Mouse (Mus musculus) T-helper 1 cell (primary cell): ENCODE measurements at regions not wholly inside any gene's neighbourhood (a gene's known extent, or its start where the extent isn't known, plus 50 kb on each side); places are given as distances from the start of the nearest gene placed in this dataset.

Source experiments
- in situ Hi-C: fragments of 300-600 bp; cut with MboI, MseI; formaldehyde crosslinking; loops from one replicate; pipeline ENCODE4 v1.15.1; 2025; ENCODE audit warnings: high pct_unique_total_duplicates

DNA sequence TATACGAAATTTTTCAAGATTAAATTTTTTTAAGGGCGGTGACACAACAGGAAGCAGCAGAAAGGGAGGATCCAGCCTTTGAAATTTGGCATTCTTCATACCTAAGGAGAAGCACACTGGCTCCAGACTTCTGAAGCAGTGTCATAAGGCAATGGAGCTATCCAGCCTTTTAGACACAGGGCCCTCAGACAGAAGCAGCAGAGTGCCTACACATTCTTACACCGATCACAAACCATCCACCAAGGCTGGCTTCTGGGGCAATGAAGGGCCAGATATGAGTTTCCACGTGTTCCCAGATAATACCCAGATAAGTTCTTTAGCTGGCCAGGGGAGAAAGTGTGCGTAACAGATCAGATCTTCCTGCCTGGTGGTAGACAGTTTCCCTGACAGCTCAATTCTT lies 205.5 kb upstream of the Hes1 start:
- in situ Hi-C loops: no loop called here

DNA sequence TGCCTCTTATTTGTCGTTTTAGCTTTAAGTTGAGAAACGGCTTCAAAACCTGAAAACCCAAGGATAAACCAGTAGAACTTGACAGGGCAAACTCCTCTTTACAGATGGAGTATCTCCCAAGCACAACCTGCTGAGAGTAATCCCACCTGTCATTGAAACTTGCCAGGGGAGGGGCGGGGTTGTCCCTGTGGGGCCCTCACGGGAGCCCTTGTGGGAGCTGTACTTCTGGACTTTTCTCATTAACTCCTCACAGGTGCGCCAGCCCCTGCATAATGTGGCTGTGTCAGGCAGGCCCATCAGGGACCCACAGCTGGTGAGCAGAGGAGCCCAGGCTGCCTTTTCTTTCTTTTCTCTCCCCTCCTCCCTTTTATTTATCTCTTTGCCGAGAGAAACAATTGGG lies 203.9 kb upstream of the Hes1 start:
- in situ Hi-C loops: no loop called here

DNA sequence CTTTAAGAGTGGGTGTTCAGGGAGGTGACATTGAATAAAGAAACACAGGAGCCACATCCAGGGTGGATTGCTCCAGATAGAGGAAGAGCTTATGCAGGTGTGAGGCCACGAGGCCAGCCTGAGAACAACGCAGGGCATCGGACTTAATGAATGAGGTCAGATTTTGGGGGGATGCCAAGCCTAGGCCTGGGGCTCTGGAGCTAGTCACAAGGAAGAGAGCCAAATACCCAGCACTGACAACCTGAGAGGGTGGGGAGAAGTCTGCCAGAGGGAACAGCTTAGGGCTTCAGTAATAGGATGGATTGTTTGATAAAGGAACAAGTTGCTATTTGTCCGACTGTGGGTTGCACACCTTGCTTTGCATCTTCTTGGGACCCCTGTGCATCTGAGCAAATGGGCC lies 203.1 kb upstream of the Hes1 start:
- in situ Hi-C loops: no loop called here

DNA sequence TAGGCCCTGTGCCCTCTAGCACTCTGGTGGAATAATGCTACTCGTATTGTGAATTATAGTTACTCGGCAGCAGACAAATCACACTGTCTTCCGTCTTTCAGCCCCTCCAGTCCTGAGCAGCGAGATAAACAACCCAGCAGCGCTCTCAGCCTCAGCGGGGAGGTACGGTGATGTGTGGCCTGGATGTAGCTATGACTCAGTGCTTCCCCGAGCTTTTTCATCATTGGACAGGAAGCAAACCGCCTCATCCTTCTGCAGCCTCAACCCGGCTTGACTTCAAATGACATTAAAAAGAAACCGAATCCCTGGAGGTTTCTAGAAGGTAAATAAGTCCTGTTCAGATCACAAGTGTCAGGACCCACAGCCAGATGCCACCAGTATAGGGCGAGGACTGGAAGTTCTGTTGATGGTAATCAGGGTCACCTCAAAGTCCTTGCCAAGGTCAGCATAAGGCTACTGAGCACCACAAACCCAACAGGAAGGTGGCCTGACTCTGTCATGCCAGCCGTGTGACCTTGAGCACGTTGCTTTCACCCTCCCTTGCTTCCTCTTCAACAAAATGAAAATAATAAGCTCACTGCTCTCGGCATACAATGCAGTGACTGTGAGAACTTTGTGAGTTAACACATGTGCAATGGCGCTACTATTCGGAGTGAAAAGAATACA lies 199.0 kb upstream of the Hes1 start:
- in situ Hi-C loops: no loop called here

DNA sequence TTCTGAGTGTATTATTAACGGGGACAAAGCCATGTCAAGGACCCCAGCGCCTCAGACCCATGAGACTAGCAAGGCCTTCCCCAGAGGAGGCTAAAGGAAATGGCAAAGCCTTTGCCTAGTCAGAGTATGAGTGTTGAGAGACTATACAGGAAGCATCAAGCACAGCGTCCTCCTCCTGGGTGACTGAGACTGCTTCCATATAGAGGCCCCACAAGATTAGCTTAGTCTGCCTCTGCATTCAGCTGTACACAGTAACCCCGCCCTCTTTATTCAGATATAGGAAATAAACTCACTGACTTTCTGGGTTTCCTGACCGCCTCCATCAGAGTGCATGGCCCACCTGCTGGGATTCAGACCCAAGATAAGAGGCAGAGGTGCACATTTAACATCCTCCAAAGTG lies 192.8 kb upstream of the Hes1 start:
- in situ Hi-C loops: no loop called here

DNA sequence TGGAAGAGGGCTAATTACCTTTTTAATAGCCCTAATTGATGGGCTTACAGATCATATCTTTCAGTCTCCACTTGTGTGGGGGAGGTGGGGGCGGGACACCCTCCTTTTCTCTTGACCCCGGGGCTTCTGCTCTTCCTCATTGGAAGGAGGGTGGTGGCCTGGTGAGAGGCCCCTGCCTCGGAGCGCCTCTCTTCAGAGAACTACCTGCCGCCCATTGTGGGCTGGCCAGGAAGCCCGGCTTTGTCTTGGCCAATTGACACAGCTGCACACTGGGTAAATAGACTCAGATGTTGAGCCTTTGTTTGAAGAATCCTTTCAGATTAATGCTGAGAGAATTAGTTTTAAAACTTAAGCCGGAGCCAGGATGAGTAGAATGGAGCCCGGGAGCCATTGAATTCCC lies 188.0 kb upstream of the Hes1 start:
- in situ Hi-C loops: loop anchor here (25.0 kb wide), 1 partner anchor 939 kb away; the partner anchor contains the start of gene Mb21d2

DNA sequence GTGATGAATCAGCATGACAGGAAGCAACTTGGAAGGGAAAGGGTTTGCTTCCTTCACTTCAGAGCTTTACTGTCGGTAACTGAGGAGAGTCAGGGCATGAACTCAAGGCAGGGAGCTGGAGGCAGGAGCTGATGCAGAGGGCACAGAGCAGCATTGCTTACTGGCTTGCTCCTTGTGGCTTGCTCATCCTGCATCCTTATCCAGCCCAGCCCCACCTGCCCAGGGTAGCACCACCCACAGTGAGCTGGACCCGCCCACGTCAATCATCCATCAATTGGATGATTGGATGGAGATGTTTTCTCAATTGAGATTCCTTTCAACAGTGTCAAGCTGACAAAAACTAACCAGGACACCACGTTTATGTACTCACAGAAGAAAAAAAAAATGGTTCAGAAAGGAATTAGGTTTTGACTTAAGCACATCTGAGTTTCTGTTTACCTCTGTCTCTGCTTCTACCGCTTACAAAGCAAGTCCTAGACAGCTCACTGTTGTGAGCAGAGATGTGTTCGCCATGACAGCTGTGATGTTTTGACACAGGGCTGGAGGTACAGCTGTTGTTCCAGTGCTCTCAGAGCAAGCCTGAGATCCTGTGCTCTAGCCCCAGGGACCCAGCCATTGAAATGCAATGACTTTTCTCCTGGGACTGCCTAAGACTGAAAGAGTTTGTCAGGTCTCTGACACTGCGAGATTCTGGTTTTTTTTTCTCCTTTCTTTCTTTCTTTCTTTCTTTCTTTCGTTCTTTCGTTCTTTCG lies 186.6 kb upstream of the Hes1 start:
- in situ Hi-C loops: loop anchor here (25.0 kb wide), 1 partner anchor 940 kb away; the partner anchor contains the start of gene Mb21d2

DNA sequence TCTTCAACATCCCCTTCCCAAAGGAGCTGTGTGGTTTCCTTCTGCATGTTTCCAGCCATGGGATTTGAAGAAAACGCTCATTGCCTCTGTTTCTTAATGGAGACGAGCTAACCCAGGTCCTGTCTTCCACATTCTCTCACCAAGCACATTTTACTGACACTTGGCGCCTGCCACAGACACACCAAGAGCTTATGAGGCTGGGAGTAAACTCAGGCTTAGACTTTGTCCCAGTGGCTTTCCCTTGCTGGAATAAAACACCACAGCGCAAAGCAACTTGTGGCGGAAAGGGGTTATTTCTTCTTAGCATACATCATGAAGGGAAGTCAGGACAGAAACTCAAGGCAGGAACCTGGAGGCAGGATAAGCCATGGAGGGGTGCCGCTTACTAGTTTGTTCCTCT lies 184.5 kb upstream of the Hes1 start:
- in situ Hi-C loops: loop anchor here (25.0 kb wide), 1 partner anchor 942 kb away; the partner anchor contains the start of gene Mb21d2

DNA sequence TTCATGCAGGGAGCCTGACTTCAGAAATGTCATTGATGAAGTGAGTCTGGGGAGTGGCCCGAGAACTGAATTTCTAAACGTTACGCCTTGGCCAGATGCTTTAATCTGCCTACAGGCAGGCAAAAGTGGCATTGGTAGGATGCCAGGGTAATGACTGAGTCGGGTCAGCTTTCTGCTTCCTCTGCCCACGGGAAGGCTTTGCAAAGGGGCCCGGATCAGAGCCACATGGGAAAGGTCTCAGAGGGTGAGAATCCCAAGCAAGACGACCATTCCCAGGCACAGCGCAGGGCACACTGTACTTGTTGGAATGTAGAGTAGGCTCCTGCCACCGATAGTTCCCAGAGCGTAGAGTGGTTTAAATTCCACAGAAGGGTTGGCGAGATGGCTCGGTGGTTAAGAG lies 182.7 kb upstream of the Hes1 start:
- in situ Hi-C loops: loop anchor here (25.0 kb wide), 1 partner anchor 944 kb away; the partner anchor contains the start of gene Mb21d2

DNA sequence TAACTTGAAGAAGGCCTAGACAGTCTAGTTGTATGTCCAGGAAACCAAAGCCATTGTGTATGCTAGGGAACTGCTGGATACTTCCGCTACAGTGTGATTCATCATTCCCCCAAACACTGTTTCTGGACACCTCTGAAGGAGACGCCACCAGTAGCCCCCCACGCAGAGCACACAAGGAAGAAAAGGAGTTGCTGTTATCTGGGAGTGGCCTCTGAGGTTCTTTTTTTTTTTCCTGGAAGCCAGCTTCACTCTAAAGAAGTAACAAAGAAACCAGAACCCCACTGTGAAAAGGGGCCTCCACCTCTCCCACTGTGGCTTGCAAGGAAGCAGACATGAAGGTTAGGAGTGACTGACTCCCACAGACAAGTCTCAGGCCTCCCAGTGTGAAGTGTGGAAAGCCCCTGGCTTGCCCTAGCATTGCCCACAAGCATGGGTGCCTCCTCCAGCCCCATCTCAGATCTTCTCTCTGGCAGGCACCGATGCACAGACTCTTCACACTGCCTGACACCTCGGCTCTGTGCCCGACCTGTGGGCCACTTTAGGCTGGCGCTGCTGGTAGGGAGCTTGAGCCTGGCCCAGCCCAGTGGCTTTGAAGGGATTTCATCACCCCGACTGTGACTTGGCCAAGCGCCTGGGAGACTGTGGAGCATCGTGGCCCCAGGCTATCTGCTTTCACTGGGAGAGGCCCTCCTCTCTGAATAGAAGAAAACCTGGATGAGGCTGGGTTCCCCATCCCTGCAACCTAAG lies 181.8 kb upstream of the Hes1 start:
- in situ Hi-C loops: loop anchor here (25.0 kb wide), 1 partner anchor 945 kb away; the partner anchor contains the start of gene Mb21d2

DNA sequence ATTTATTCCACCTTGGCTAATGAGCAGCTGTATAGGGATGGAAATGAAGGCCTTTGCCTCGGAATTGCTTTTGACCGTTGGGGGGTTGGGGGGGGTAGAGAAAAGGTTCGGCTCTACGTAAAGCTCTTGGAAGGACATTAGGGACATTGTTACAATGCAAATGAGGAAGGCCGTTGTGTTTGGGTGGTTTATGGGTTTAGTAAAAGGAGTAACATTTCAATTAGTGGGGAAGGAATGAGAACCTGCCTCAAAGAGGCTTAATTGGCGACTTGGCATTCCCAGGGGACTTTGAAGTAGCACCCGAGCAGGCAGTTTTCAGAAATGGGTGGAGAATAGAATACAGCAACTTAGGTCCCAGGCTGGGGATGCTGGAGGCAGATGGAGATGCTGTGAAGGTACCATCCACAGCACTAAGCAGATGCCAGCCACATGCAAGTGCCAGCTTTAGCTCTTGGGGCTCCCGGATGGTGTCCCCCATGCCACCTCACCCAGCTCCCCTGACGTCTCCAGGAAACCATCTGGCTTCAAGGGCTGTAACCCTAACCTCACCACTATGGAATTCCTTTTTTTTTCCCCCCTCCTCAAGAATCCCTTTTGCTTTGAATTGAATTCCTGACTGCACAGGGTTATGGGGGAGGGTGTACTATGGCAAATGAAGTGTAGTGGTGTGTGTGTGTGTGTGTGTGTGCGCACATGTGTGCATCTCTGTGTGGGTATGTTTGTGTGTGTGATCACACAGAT lies 180.8 kb upstream of the Hes1 start:
- in situ Hi-C loops: loop anchor here (25.0 kb wide), 1 partner anchor 946 kb away; the partner anchor contains the start of gene Mb21d2

DNA sequence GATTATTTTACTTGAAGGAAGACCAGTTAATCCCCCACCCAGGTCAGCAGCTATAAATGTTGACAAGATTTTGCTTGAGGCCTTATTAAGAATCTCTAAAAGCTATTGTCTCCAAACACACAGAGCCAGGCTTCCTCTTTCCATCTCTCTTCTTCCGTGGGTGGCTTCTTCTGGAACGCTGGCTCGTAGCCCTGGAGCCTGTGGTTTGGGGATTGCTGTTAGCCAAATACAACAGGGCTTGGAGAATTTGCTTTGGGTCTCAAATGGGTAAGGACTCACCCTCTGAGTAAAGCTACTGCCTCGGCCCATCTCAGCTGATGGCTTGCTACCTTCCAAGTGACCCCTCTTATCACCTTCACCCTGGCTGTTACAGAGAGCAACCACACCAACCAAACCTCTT lies 179.3 kb upstream of the Hes1 start:
- in situ Hi-C loops: loop anchor here (25.0 kb wide), 1 partner anchor 948 kb away; the partner anchor contains the start of gene Mb21d2

DNA sequence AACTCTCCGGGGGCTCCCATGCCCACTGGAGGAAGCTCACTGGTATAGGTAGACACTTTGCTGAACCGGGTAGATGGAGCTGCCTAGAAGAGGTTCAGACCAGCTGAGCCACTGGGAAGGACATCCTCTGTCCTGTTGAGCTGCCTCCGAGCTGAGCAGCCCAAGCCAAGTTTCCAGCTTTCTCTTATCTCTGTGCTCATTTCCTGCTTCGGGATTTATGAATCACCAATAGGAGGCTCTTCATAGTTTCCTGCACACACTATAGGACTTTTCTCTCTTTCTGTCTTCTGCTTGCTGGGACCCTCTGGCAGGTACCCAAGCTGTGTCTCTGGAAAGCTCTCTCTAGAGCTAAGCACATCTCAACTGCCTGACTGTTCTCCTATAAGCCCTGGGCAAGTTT lies 177.4 kb upstream of the Hes1 start:
- in situ Hi-C loops: loop anchor here (25.0 kb wide), 1 partner anchor 949 kb away; the partner anchor contains the start of gene Mb21d2

DNA sequence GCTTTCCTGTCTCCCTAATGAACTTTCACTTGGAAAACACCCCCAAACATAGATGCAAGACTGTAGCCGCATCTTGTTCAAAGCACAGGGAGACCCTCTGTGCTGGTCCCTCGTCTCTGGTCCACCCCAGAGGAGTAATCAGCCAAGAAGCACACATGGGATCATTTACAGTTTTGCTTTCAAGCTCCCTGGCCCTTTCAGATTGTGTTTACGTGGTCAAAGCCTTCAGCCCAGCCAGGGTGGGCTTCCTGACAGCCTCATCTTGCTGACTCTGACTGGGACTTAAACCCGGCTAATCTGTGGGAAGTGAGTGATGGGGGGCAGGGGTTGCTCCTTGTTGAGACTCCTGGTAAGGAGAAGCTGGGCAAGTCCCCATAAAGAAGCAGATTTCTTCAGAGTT lies 174.8 kb upstream of the Hes1 start:
- in situ Hi-C loops: loop anchor here (25.0 kb wide), 1 partner anchor 952 kb away; the partner anchor contains the start of gene Mb21d2

DNA sequence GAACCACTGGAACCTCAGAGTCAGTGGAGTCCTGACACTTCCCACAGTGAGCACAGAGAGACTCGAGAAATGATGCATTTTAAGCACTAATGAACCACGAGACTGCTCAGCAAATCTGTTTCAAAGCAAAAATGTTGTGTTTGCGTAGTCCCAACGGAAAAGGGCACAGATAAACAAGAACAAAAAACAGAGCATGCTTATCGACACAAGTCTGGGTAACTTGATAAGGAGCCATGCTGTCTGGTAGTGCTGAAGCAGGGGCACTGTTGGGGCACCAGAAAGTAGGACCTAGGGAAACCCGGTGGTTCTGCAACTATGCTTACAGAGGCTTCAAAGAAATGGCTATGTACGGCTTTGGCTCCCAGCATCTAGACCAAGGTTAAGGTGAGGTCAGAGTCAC lies 172.7 kb upstream of the Hes1 start:
- in situ Hi-C loops: loop anchor here (25.0 kb wide), 1 partner anchor 954 kb away; the partner anchor contains the start of gene Mb21d2

DNA sequence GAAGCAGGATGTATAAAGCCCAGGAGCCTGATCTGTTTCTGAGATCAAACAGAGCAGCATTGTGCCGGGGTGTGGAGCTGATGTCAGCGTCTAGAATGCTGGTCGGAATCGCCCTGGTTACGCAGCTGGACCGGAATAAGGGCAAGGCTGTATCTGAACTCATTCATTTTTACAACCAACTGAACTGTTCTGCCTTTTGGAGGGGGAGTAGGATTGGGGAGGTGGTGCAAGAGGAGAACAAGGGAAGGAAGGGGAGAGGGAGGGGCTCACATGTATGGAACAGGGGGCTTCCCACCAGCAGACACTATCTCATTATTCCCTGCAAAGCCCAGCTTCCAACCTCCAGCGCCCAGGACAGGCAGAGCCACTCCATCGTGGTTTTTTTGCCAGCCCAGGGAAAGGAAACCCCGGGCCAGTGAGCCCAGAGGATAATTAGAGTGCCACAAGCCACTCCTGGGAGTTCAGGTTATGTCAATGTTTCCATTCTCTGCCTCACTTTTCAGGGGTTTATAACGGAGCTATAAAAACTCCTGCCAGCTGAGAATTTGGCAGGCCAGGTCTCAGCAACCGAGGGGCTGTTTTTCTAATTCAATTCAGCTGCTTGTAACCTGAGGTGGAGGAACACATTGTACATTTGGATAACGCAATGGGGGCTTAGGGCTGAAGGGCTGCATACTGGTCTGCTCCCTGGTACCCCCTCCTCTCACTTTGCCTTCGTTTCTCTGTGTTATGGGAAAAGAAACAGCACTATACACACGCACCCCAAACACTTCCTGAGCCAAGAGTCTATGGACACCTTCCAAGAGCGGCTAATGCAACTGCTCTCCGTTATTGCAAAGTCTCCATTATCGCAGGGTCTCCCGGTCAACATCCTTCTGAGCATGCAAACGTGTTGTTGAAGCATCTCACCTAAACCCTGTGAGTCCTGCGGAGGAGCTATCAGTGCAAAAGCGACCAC lies 170.0 kb upstream of the Hes1 start:
- in situ Hi-C loops: loop anchor here (25.0 kb wide), 1 partner anchor 957 kb away; the partner anchor contains the start of gene Mb21d2

DNA sequence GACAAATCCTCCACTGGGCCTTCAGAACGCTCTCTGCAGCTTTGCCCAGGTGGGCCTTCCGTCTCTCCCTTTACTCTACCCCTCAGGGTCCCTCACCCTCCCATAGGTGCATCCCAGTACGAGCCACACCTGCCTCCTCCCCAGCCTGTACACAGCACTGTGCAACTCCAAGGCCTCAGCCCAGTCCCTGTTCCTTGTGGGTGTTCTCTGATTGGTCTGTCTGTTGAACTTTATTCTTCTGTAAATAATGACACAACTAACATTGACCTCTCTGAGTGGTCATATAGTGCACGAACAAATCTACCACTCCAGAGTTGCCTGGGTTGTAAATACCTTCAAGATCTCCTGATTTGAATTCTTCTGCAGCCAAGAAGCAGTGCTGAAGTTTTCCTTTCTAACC lies 167.8 kb upstream of the Hes1 start:
- in situ Hi-C loops: loop anchor here (25.0 kb wide), 1 partner anchor 959 kb away; the partner anchor contains the start of gene Mb21d2

DNA sequence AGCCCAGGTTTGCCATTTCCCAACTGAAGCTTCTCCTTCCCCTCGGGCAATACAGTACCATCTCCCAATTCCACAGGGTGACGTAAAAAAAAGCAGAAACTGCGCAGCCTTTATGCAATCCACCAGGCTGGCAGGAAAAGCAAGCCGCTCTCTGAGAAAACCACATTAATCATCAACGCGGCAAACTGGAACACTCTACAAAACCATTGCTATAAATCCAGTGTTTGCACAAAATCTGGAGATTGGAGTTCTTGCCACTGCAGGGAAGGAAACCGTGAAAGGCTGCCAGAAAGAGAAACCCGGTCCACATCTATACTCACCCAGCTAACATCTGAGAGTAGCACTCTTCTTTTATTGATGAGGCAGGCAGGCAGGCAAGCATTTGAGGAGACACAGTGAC lies 160.7 kb upstream of the Hes1 start:
- in situ Hi-C loops: loop anchor here (25.0 kb wide), 1 partner anchor 1316 kb away; no protein-coding TSS in a partner anchor

DNA sequence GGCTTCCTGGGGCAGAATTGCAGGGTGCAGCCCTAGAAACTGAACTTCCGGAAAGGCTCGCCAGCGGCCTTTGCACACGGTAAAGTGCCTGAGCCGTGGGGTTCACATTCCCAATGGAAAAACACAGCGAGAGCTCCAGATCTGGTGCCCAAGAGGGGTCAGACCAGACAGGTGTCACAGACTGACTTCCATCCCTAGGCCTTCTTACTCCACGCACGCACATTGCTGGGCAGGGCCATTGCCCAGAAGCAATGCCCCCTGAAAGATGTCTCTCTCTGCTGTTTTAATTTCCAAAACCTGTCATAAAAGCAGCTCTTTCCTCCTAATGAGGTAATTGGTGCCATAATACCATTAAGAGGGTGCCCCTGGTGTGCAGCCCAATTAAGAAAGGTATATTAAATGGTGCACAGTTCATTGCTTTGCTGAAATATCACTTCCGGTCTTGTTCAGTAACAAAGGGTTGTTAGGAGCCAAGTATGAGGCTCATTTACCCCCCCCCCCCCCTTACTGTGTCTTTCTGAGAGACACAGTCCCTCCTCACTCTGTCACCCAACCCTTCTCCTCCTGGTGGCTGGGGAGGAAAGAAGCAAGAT lies 159.9 kb upstream of the Hes1 start:
- in situ Hi-C loops: loop anchor here (25.0 kb wide), 1 partner anchor 1317 kb away; no protein-coding TSS in a partner anchor
